Mouse (Mus musculus): Measurements from ENCODE around the gene Ryr2. TPM values are rescaled to one million over a fixed set of nuclear protein-coding genes. Genes with fewer than 3 reads are reported as not detected.

Ryr2 gene
- total and polyA plus RNA-seq, 3 experiments, result 0.60 TPM; not detected in 2

- no peak for TF ChIP-seq TAL1 (conservative IDR thresholded peaks at IDR 0.05; ENCODE audit: low read depth, low read length)
- TF ChIP-seq CTCF (IDR thresholded peaks at IDR 0.05; ENCODE audit: low read depth, low read length), result no peak
- no peak for TF ChIP-seq GATA2 (IDR thresholded peaks at IDR 0.05; ENCODE audit: borderline replicate concordance, low read depth, low read length)
- no peak for TF ChIP-seq GATA1 (IDR thresholded peaks at IDR 0.05; ENCODE audit: borderline replicate concordance, low read length)
- TF ChIP-seq POLR2AphosphoS5 (IDR thresholded peaks at IDR 0.05; ENCODE audit: insufficient replicate concordance, low read depth, low read length), result no peak
- no peak overlapping the region for H3K4me3 ChIP-seq (ENCODE audit: low read depth, low read length)
- no peak for ATAC-seq (ENCODE audit: extremely low read depth, insufficient number of reproducible peaks, low FRiP score, poor library complexity, severe bottlenecking)
- DNase-seq (ENCODE audit: low spot score), result no peak
- H3K27me3 ChIP-seq (ENCODE audit: insufficient read depth, low read length), result peaks cover 6% of the 10 kb centered on the region; the same call in 1 of the 2 replicates
- H3K9me3 ChIP-seq (replicated peaks), result no peaks in the 10 kb centered on the region
- H3K36me3 ChIP-seq (replicated peaks), result no peaks in the 10 kb centered on the region
- H3K4me1 ChIP-seq (ENCODE audit: insufficient read depth, low read depth, low read length), result no peaks in the 10 kb centered on the region
Observed at GRCm38 (mm10) chr13:11964391-11964790, 142.4 kb downstream of the Ryr2 start.

DNA sequence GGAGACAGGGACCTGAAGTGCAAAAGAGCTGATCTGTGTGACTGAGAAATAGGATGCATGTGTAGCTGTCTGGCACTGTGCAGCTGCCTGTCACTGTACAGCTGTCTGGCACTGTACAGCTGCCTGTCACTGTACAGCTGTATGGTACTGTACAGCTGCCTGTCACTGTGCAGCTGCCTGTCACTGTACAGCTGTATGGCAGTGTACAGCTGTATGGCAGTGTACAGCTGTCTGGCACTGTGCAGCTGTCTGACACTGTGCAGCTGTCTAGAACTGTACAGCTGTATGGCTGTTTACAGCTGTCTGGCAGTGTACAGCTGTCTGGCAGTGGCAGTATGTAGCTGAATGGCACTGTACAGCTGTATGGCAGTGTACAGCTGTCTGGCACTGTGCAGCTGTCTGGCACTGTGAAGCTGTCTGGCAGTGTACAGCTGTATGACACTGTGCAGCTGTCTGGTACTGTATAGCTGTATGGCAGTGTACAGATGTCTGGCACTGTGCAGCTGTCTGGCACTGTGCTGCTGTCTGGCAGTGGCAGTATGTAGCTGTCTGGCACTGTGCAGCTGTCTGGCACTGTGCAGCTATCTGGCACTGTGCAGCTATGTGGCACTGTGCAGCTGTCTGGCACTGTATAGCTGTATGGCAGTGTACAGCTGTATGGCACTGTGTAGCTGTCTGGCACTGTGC, 147.1 kb downstream of the Ryr2 start:
- DNase-seq (ENCODE audit: low spot score) (no peak), ATAC-seq (ENCODE audit: extremely low read depth, insufficient number of reproducible peaks, low FRiP score, poor library complexity, severe bottlenecking) (no peak)
- H3K36me3 ChIP-seq (replicated peaks), result no peaks in the 10 kb centered on the region
- no peaks in the 10 kb centered on the region for H3K4me1 ChIP-seq (ENCODE audit: insufficient read depth, low read depth, low read length)
- TF ChIP-seq POLR2AphosphoS5 (IDR thresholded peaks at IDR 0.05; ENCODE audit: insufficient replicate concordance, low read depth, low read length) (no peak), GATA2 (IDR thresholded peaks at IDR 0.05; ENCODE audit: borderline replicate concordance, low read depth, low read length) (no peak), CTCF (IDR thresholded peaks at IDR 0.05; ENCODE audit: low read depth, low read length) (no peak), GATA1 (IDR thresholded peaks at IDR 0.05; ENCODE audit: borderline replicate concordance, low read length) (no peak), TAL1 (conservative IDR thresholded peaks at IDR 0.05; ENCODE audit: low read depth, low read length) (no peak)
- H3K4me3 ChIP-seq (ENCODE audit: low read depth, low read length), result no peak overlapping the region; the same call in 1 of the 2 replicates
- H3K9me3 ChIP-seq (replicated peaks), result no peaks in the 10 kb centered on the region
- peaks cover 5% of the 10 kb centered on the region; the same call in 1 of the 2 replicates for H3K27me3 ChIP-seq (ENCODE audit: insufficient read depth, low read length)

DNA sequence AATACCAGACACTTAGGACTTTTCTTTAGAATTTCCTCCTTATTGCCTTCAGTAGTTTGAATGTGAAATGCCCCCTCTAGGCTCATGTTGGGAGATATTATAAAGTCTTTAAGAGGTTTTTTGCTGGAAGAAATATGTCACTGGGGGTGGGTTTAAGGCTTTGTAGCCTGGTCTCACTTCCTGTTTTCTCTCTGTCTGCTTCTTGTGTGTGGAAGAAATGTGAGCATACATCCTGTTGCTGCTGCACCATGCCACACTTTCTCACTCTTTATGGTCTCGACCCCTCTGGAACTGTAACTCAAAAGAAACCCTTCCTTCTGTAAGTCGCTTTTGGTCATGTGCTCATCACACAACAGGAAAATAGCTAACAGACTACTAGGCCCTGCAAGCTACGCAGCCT, 147.9 kb downstream of the Ryr2 start:
- no peaks in the 10 kb centered on the region for H3K4me1 ChIP-seq (ENCODE audit: insufficient read depth, low read depth, low read length)
- no peak for ATAC-seq (ENCODE audit: extremely low read depth, insufficient number of reproducible peaks, low FRiP score, poor library complexity, severe bottlenecking)
- H3K27me3 ChIP-seq (ENCODE audit: insufficient read depth, low read length), result peaks cover 5% of the 10 kb centered on the region
- H3K36me3 ChIP-seq (replicated peaks), result no peaks in the 10 kb centered on the region
- TF ChIP-seq GATA1 (IDR thresholded peaks at IDR 0.05; ENCODE audit: borderline replicate concordance, low read length), result no peak
- no peak for TF ChIP-seq GATA2 (IDR thresholded peaks at IDR 0.05; ENCODE audit: borderline replicate concordance, low read depth, low read length)
- no peak for TF ChIP-seq POLR2AphosphoS5 (IDR thresholded peaks at IDR 0.05; ENCODE audit: insufficient replicate concordance, low read depth, low read length)
- no peak for TF ChIP-seq CTCF (IDR thresholded peaks at IDR 0.05; ENCODE audit: low read depth, low read length)
- no peak for TF ChIP-seq TAL1 (conservative IDR thresholded peaks at IDR 0.05; ENCODE audit: low read depth, low read length)
- no peaks in the 10 kb centered on the region for H3K9me3 ChIP-seq (replicated peaks)
- no peak overlapping the region for H3K4me3 ChIP-seq (ENCODE audit: low read depth, low read length)
- no peak for DNase-seq (ENCODE audit: low spot score)

DNA sequence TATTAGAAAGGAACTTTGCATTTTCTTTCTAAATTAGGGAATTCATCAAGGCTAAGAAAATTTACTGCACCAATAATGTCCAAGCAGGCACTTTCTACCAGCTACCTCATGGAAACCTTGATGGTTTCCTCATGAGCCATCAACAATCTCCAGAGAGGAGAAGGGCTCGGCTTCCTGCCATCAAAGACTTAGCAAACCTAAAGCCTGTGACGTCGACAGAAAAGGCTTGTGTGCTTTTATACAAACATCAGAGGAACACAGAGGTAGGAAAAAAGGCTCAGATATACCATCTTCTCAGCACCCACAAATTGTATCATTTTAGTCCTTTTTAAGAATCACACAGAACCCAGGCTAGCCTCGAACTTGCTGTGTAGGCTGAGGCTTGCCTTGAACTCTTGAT, 148.5 kb downstream of the Ryr2 start:
- Histone ChIP-seq H3K9me3 (replicated peaks) (no peaks in the 10 kb centered on the region), H3K36me3 (replicated peaks) (no peaks in the 10 kb centered on the region), H3K4me3 (ENCODE audit: low read depth, low read length) (no peak overlapping the region), H3K27me3 (ENCODE audit: insufficient read depth, low read length) (peaks cover 5% of the 10 kb centered on the region), H3K4me1 (ENCODE audit: insufficient read depth, low read depth, low read length) (no peaks in the 10 kb centered on the region)
- TF ChIP-seq GATA2 (IDR thresholded peaks at IDR 0.05; ENCODE audit: borderline replicate concordance, low read depth, low read length) (no peak), TAL1 (conservative IDR thresholded peaks at IDR 0.05; ENCODE audit: low read depth, low read length) (no peak), GATA1 (IDR thresholded peaks at IDR 0.05; ENCODE audit: borderline replicate concordance, low read length) (no peak)
- no peak for ATAC-seq (ENCODE audit: extremely low read depth, insufficient number of reproducible peaks, low FRiP score, poor library complexity, severe bottlenecking)
- DNase-seq (ENCODE audit: low spot score), result no peak

GRCm38 (mm10) chr13:11951951-11952350, 154.8 kb downstream of the Ryr2 start:
- DNase-seq (ENCODE audit: low spot score) (no peak), ATAC-seq (ENCODE audit: extremely low read depth, insufficient number of reproducible peaks, low FRiP score, poor library complexity, severe bottlenecking) (no peak)
- Histone ChIP-seq H3K4me1 (ENCODE audit: insufficient read depth, low read depth, low read length) (no peaks in the 10 kb centered on the region), H3K27me3 (ENCODE audit: insufficient read depth, low read length) (no peaks in the 10 kb centered on the region; the same call in 1 of the 2 replicates), H3K9me3 (replicated peaks) (no peaks in the 10 kb centered on the region), H3K36me3 (replicated peaks) (no peaks in the 10 kb centered on the region), H3K4me3 (ENCODE audit: low read depth, low read length) (no peak overlapping the region)
- TF ChIP-seq POLR2AphosphoS5 (IDR thresholded peaks at IDR 0.05; ENCODE audit: insufficient replicate concordance, low read depth, low read length), result no peak
- TF ChIP-seq GATA1 (IDR thresholded peaks at IDR 0.05; ENCODE audit: borderline replicate concordance, low read length), result no peak
- no peak for TF ChIP-seq CTCF (IDR thresholded peaks at IDR 0.05; ENCODE audit: low read depth, low read length)
- TF ChIP-seq TAL1 (conservative IDR thresholded peaks at IDR 0.05; ENCODE audit: low read depth, low read length), result no peak

DNA sequence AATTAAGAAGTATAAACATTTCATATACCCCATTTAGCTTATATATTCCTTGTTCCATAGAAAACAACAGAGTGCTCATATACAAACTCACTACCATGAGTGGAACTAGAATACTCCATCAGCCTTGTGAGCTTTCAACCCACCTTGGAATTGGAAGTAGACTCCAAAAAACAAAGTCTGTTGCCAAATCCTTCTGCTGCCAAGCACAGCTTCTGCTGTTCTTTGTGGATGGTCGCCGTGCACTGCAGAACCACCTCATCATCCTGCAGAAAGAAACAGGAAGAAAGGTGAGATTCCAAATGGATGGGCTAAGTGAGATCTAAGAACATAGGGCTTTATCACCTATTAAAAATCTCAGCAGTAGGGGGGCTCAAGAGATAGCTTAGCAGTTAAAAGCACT, 161.0 kb downstream of the Ryr2 start:
- Histone ChIP-seq H3K4me1 (ENCODE audit: insufficient read depth, low read depth, low read length) (no peaks in the 10 kb centered on the region), H3K9me3 (replicated peaks) (no peaks in the 10 kb centered on the region), H3K27me3 (ENCODE audit: insufficient read depth, low read length) (no peaks in the 10 kb centered on the region), H3K36me3 (replicated peaks) (no peaks in the 10 kb centered on the region), H3K4me3 (ENCODE audit: low read depth, low read length) (no peak overlapping the region)
- TF ChIP-seq GATA1 (IDR thresholded peaks at IDR 0.05; ENCODE audit: borderline replicate concordance, low read length), result no peak
- TF ChIP-seq GATA2 (IDR thresholded peaks at IDR 0.05; ENCODE audit: borderline replicate concordance, low read depth, low read length), result no peak
- no peak for DNase-seq (ENCODE audit: low spot score)
- no peak for ATAC-seq (ENCODE audit: extremely low read depth, insufficient number of reproducible peaks, low FRiP score, poor library complexity, severe bottlenecking)

Data from G1E (cell line).